Mouse (Mus musculus) Patski (cell line): ENCODE measurements around the gene Fam71d. TPM values are rescaled to one million over a fixed set of nuclear protein-coding genes. Genes with fewer than 3 reads are reported as not detected.

Experiments used
- ATAC-seq: fragments of 100-300 bp; one replicate; pipeline ENCODE4 v1.8.0; 2021
- CTCF ChIA-PET: fragments of 350-600 bp; sonication (Branson Sonifier 250); formaldehyde crosslinking; loops from one replicate; lab custom pipeline; 2022; ENCODE audit warnings: inconsistent platforms; lab: Charles Lee
- POLR2A ChIA-PET: fragments of 350-600 bp; sonication (Branson Sonifier 250); formaldehyde crosslinking; loops from one replicate; lab custom pipeline; 2022; ENCODE audit warnings: antibody characterized with exemption, inconsistent platforms; lab: Charles Lee
- DNase-seq: peaks from one replicate; pipeline ENCODE4 v3.0.0-alpha.2; 2011; ENCODE audit warnings: low read depth, low spot score
- H3K27me3 ChIP-seq: fragments of 371-371 bp; one replicate; pipeline ENCODE4 v1.5.1; 2021
- CTCF ChIP-seq: fragments of 100-300 bp; IDR thresholded peaks from one replicate; pipeline ENCODE4 v1.5.1; 2021
- in situ Hi-C: fragments of 300-500 bp; cut with MboI; formaldehyde crosslinking; loops from 3 replicates; pipeline ENCODE4 v1.11.1; 2018; ENCODE audit warnings: low pct_unique_long_range_greater_than_20kb, mixed read lengths
- polyA plus RNA-seq: library from polyadenylated mRNA; unstranded; gene quantifications from one replicate; pipeline ENCODE4 v1.2.3, GENCODE M21; 2021

Gene Fam71d
- polyA plus RNA-seq, 1 experiment from 2014 or later = not detected

- in situ Hi-C loops = no loop called here
- CTCF ChIA-PET = no interaction called here
Measured at GRCm38 (mm10) chr12:78717783-78718182, 26.4 kb downstream of the Fam71d start.

GRCm38 (mm10) chr12:78727723-78728122, 36.4 kb downstream of the Fam71d start:
- in situ Hi-C loops = no loop called here
- ChIA-PET CTCF (no interaction called here), POLR2A (no interaction called here)
- no peak for ATAC-seq
- H3K27me3 ChIP-seq = no peaks in the 10 kb centered on the region
- TF ChIP-seq CTCF = no peak
- no peak for DNase-seq

More at GRCm38 (mm10) chr12:78717783-78718182, 26.4 kb downstream of the Fam71d start:
- POLR2A ChIA-PET = no interaction called here
- no peaks in the 10 kb centered on the region for H3K27me3 ChIP-seq
- no peak for ATAC-seq
- no peak for TF ChIP-seq CTCF
- no peak for DNase-seq

DNA sequence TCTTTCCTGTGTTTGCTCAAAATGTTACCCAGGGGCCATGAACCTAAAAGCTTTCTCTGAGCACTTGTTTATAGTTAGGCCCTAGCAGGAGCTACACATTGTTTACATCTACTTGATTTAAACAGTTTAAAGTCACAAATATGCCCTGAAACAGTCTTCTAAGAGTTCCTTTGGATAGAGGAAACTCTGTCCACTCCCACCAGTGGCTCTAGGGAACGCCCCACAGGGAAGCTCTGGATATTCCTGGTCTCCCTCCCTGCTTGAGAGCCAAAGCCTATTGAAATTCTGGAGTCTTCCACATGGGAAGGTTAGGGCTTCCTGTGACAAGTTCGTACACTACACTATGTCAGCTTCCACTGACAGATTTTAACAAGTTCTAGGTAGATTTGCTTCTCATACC, 48.3 kb downstream of the Fam71d start:
- no peak for ATAC-seq
- ChIA-PET POLR2A (no interaction called here), CTCF (no interaction called here)
- in situ Hi-C loops = no loop called here
- no peak for TF ChIP-seq CTCF
- H3K27me3 ChIP-seq = no peaks in the 10 kb centered on the region
- no peak for DNase-seq

GRCm38 (mm10) chr12:78740289-78740688, 49.0 kb downstream of the Fam71d start:
- DNase-seq (no peak), ATAC-seq (no peak)
- CTCF ChIA-PET = no interaction called here
- no peak for TF ChIP-seq CTCF
- no peaks in the 10 kb centered on the region for H3K27me3 ChIP-seq
- in situ Hi-C loops = no loop called here
- POLR2A ChIA-PET = no interaction called here

DNA sequence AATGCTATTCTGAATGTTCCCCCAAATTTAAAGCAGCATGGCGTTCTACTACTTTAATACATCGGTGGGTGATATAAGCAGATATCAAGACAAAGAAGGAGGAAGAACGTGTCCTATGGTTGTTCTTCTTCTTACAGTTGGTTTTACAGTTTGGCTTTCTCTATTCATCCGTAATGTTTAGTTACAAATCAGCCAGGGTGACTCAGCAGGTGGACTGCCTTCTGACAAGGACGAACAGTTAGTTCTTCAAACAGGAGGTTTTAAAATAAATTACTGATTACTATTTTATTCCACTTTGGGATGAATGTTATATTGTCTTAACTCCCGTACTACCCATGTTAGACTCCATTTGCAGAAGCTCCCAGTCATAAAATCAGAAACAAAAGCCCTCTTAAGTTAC, 54.9 kb downstream of the Fam71d start:
- no peak for DNase-seq
- no peak for TF ChIP-seq CTCF
- CTCF ChIA-PET = no interaction called here
- H3K27me3 ChIP-seq = no peaks in the 10 kb centered on the region
- POLR2A ChIA-PET = no interaction called here
- ATAC-seq = no peak
- in situ Hi-C loops = no loop called here

DNA sequence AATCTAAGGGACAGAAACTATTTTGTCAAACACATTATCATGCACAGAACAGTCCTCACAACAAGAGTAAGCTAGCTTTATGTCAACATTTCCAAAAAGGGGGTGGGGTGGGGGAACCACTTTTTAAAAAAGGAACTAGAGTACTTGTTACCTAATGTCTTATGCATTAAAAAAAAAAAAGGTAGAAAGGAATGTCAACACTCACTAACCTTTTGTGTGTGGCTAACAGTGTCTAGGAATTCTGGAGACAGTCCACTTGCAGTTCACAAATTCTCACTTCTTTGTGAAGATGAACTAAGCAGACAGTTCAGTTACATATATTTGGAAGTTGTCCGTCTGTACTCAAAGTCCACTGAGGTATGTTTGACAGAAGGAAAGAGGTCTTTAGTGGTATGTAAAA, 56.1 kb downstream of the Fam71d start:
- DNase-seq = no peak
- H3K27me3 ChIP-seq = no peaks in the 10 kb centered on the region
- ATAC-seq = no peak
- CTCF ChIA-PET = no interaction called here
- POLR2A ChIA-PET = no interaction called here
- in situ Hi-C loops = no loop called here
- no peak for TF ChIP-seq CTCF

DNA sequence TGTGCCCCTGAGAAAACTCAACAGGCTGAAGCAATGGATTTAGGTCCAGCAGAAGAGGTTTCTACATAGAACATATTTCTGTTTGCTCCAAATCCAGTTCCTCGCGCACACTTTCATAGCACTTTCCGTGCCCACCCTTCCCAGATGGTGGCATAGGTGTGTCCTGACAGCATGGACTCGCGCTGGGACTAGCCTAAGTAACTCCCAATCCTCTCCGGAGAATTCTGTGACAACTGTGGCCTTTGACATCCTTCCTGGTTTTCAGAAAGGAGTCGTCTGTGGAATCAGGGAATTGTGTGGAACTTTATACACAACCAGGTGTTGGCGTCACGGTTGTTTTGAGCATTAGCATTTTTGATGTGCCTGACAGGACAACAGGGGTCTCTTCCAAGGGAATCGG, 56.8 kb downstream of the Fam71d start:
- TF ChIP-seq CTCF = no peak
- POLR2A ChIA-PET = no interaction called here
- ATAC-seq = peak; percentile 19
- in situ Hi-C loops = no loop called here
- no peak for DNase-seq
- no peaks in the 10 kb centered on the region for H3K27me3 ChIP-seq
- CTCF ChIA-PET = no interaction called here

DNA sequence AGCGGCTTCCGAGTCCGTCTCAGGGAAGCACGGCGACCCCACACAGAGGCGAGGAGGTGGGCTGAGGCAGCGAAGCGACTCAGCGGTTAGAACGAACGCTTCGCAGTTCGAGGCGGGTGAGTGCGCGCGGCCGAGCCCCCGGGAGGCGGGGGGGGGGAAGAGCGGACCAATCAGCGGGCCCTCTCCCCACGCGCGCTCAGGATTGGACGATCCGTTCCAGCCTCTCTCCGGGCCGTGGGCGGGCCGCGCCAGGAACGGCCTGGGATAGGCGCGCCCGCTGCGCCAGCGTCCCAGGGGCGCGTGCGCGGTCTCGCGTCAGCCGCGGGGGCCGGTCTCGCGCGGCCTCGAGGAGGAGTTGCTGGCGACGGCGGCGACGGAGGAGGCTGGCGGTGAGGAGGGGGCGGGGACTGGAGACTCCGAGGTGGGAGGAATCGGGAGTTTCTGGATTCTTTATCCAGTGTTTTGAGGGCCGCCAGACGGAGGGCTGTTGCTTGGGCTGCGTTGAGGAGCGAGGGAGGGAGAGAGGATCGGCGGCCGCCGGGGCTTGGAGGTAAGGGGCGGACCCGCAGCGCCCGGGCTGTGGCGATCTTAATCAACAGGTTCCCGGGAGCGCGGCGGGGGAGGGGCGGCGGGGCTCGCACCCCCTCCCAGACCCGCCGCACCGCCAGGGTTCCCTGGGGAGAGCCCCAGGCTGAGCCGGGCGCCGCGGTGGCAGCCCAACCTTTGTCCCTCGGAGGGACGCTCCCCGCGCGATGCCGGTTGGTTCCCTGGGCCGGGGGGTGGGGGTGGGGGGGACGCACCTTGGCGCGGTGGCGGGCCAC, 57.4 kb downstream of the Fam71d start, which contains the start of gene Mpp5:
Mpp5 (plus strand) TSS at position 351 of the 821 bp plus-strand sequence.
- ChIA-PET CTCF (interaction anchor here (0.8 kb wide), 1 partner anchor 72 kb away, joined by 3 read pairs; no protein-coding TSS in a partner anchor), POLR2A (no interaction called here)
- peak; percentile 64 for DNase-seq
- ATAC-seq = peak; percentile 97
- H3K27me3 ChIP-seq = no peaks in the 10 kb centered on the region
- no peak for TF ChIP-seq CTCF
- in situ Hi-C loops = no loop called here

- CTCF ChIA-PET = interaction anchor here (0.8 to 1.6 kb wide), 2 partner anchors 65 to 71 kb away, joined by 3 to 4 read pairs; no protein-coding TSS in a partner anchor
- peak; percentile 48 for ATAC-seq
- in situ Hi-C loops = no loop called here
- POLR2A ChIA-PET = interaction anchor here (0.6 kb wide), 1 partner anchor 1353 kb away, joined by 3 read pairs; no protein-coding TSS in a partner anchor
- no peak for TF ChIP-seq CTCF
- peak; percentile 33 for DNase-seq
- H3K27me3 ChIP-seq = no peaks in the 10 kb centered on the region
Measured at GRCm38 (mm10) chr12:78749378-78749801, 58.1 kb downstream of the Fam71d start.

- CTCF ChIA-PET = no interaction called here
- ATAC-seq = no peak
- TF ChIP-seq CTCF = no peak
- DNase-seq = no peak
- H3K27me3 ChIP-seq = no peaks in the 10 kb centered on the region
- in situ Hi-C loops = no loop called here
- POLR2A ChIA-PET = no interaction called here
Measured at GRCm38 (mm10) chr12:78761979-78762378, 70.6 kb downstream of the Fam71d start.

DNA sequence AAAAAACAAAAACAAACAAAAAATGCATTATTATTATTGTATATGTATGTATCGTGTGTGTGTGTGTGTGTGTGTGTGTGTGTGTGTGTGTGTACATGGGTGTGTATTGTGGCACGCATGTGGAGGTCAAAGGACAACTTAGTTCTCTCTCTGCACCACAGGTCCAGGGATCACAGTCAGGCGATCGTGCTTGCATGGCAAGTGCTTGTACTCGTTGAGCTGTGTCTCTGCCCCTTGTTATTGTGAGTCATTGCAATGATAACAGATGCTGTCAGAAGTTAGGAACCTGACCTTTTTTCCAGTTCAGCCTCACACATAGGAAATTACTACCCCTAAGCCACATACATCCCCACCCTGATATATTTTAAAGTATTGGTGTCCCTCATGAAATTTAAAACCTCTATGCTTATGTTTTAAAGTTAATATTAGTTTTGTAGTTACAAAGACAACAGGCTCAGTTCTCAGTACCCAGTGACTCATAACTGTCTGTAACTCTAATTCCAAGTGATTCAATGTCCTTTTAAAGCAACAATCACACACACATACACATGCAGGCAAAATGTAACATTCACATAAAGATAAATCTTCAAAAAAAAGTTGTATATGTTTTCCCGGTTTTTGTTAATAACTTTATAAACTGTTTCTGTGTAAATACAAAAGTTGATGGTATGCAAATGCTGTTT, 77.8 kb downstream of the Fam71d start:
- H3K27me3 ChIP-seq = no peaks in the 10 kb centered on the region
- ChIA-PET CTCF (no interaction called here), POLR2A (no interaction called here)
- ATAC-seq (peak; percentile 71), DNase-seq (peak; percentile 48)
- in situ Hi-C loops = no loop called here
- TF ChIP-seq CTCF = no peak
